Mouse (Mus musculus): ENCODE measurements around the gene Capn11. TPM values are rescaled to one million over a fixed set of nuclear protein-coding genes. Genes with fewer than 3 reads are reported as not detected.

Capn11 gene
- total and polyA plus RNA-seq, 2 experiments, result 0.02 TPM; not detected in 1

DNA sequence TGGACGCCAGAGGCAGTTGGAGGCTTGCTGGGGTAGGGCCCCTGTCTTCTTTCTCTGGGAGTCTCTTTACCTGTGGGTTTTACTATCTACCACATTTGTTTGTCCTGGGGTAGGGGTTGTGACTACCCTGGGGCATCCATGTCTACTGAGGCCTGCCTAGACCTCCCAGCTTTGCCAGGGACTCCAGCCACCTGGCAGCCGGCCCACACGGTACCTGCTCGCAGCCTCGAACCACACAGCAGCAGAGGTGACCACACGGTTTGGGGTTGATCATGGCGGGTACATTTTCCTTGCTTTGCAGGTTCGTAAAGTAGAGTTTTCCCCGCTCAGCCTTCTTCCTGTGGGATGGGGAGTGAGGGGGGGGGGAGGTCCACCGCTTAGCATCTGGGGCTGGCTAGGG lies 8.4 kb upstream of the Capn11 start:
- Histone ChIP-seq H3K4me3 (ENCODE audit: insufficient read depth, low read depth, low read length) (no peak overlapping the region), H3K27ac (replicated peaks; ENCODE audit: insufficient read depth, low read depth, low read length) (no peak overlapping the region), H3K9ac (ENCODE audit: low read depth, low read length) (no peak overlapping the region), H3K79me2 (ENCODE audit: control insufficient read depth, insufficient read depth, low read length) (no peaks in the 10 kb centered on the region), H3K4me1 (ENCODE audit: control insufficient read depth, insufficient read depth, low read length) (no peaks in the 10 kb centered on the region), H3K27me3 (ENCODE audit: control insufficient read depth, insufficient read depth, low read length) (no peaks in the 10 kb centered on the region), H3K36me3 (ENCODE audit: control insufficient read depth, insufficient read depth, low read length) (peaks cover under 1% of the 10 kb centered on the region)
- DNase-seq (ENCODE audit: extremely low read depth, low read depth, low spot score), result no peak
- WGBS, result 85% methylated on average over 10 of the region's 10 CpGs
- TF ChIP-seq CTCF (IDR thresholded peaks at IDR 0.05; ENCODE audit: low read depth, low read length) (no peak), POLR2A (IDR thresholded peaks at IDR 0.05; ENCODE audit: extremely low read depth, insufficient read depth, low read length) (no peak)

DNA sequence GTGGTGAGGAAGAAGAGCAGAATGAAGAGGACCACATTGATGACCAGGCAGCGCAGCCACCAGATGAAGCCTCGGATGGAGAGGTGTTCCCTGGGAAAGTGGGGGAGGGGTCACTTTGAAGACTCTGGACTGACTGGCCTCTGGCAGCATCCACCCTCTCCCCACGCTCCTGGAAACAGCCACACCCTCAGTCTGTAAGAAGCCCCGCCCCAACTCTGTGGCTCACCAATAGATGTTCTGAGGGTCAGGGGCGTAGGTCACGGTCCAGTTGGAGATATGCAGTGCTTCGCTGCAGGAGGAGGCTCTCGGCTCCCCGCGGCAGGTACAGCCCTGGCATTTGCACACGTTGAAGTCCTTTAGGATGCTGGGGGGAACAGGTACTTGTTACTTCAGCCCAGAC lies 7.0 kb upstream of the Capn11 start:
- no peak overlapping the region for H3K4me3 ChIP-seq (ENCODE audit: insufficient read depth, low read depth, low read length)
- H3K79me2 ChIP-seq (ENCODE audit: control insufficient read depth, insufficient read depth, low read length), result no peaks in the 10 kb centered on the region
- H3K9ac ChIP-seq (ENCODE audit: low read depth, low read length), result no peak overlapping the region
- H3K27me3 ChIP-seq (ENCODE audit: control insufficient read depth, insufficient read depth, low read length), result no peaks in the 10 kb centered on the region
- H3K36me3 ChIP-seq (ENCODE audit: control insufficient read depth, insufficient read depth, low read length), result peaks cover 3% of the 10 kb centered on the region
- no peaks in the 10 kb centered on the region for H3K4me1 ChIP-seq (ENCODE audit: control insufficient read depth, insufficient read depth, low read length)
- 83% methylated on average over 11 of the region's 11 CpGs for WGBS
- no peak for DNase-seq (ENCODE audit: extremely low read depth, low read depth, low spot score)
- no peak overlapping the region for H3K27ac ChIP-seq (replicated peaks; ENCODE audit: insufficient read depth, low read depth, low read length)
- TF ChIP-seq CTCF (IDR thresholded peaks at IDR 0.05; ENCODE audit: low read depth, low read length) (no peak), POLR2A (IDR thresholded peaks at IDR 0.05; ENCODE audit: extremely low read depth, insufficient read depth, low read length) (no peak)

DNA sequence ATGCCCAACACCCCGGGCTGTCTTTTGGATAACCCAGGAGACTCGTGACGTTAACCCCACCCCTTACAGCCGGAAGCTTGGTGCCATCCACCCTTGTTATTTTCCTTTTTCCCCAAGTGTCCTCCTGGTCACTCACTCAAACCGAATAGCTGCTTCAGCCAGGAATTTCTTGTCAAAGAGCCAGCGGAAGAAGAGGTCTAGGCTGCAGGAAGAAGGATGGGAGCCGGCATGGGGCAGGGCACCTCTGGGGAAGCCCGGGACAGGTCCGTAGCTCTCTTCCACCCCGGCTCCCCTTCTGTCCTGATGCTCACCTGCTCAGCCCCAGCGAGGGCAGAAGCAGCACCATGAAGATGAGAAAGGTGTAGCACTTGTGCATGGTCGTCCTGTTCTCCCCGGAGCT lies 5.5 kb upstream of the Capn11 start:
- Histone ChIP-seq H3K9ac (ENCODE audit: low read depth, low read length) (no peak overlapping the region), H3K27me3 (ENCODE audit: control insufficient read depth, insufficient read depth, low read length) (no peaks in the 10 kb centered on the region), H3K79me2 (ENCODE audit: control insufficient read depth, insufficient read depth, low read length) (no peaks in the 10 kb centered on the region), H3K36me3 (ENCODE audit: control insufficient read depth, insufficient read depth, low read length) (peaks cover 3% of the 10 kb centered on the region; the same call in 1 of the 2 replicates), H3K4me1 (ENCODE audit: control insufficient read depth, insufficient read depth, low read length) (no peaks in the 10 kb centered on the region), H3K4me3 (ENCODE audit: insufficient read depth, low read depth, low read length) (peak overlapping the region; percentile 12; the same call in 1 of the 2 replicates), H3K27ac (replicated peaks; ENCODE audit: insufficient read depth, low read depth, low read length) (no peak overlapping the region)
- DNase-seq (ENCODE audit: extremely low read depth, low read depth, low spot score), result no peak
- WGBS, result 83% methylated on average over 13 of the region's 13 CpGs
- TF ChIP-seq CTCF (IDR thresholded peaks at IDR 0.05; ENCODE audit: low read depth, low read length), result no peak
- no peak for TF ChIP-seq POLR2A (IDR thresholded peaks at IDR 0.05; ENCODE audit: extremely low read depth, insufficient read depth, low read length)

DNA sequence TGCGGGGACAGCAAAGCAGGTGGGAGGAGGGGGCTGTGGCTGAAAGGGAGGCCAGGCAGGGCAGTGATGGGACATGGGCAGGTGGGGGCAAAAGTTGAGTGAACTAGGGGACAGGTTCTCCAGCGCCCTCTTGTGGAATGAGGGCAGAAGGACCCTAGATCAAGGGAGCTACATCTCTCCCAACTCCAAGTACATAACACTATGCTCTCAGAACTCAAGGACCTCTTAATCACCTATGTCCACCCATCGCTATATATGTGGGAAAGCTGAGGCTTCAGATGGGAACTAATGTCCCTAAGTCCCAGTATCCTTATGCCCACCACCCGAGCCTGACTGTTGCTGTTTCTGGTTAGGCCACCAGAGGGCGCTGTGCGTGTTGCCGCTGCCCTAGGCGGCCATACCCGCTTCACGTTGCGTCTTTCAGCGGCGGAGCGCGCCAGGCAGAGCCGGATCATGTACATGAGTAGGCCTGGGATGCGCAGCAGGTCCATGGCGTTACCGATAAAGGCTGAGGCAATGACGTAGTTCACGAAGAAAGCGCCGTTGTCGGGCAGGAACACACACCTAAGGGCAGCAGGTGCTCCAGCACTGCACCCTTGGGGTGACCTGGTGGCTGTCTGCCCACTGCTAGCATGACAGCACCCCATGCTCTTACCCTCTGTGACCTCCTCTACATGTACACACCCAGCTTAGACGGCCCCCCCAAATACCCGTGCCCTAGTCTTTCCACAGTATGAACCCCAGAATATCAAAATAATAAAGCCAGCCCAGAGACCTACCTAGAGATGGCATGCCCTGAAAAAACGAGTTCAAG lies 4.2 kb upstream of the Capn11 start:
- TF ChIP-seq POLR2A (IDR thresholded peaks at IDR 0.05; ENCODE audit: extremely low read depth, insufficient read depth, low read length), result no peak
- peak; percentile 96 for TF ChIP-seq CTCF (IDR thresholded peaks at IDR 0.05; ENCODE audit: low read depth, low read length)
- H3K79me2 ChIP-seq (ENCODE audit: control insufficient read depth, insufficient read depth, low read length), result no peaks in the 10 kb centered on the region
- H3K4me3 ChIP-seq (ENCODE audit: insufficient read depth, low read depth, low read length), result no peak overlapping the region
- no peaks in the 10 kb centered on the region for H3K4me1 ChIP-seq (ENCODE audit: control insufficient read depth, insufficient read depth, low read length)
- H3K27ac ChIP-seq (replicated peaks; ENCODE audit: insufficient read depth, low read depth, low read length), result no peak overlapping the region
- H3K36me3 ChIP-seq (ENCODE audit: control insufficient read depth, insufficient read depth, low read length), result peaks cover 3% of the 10 kb centered on the region; the same call in 1 of the 2 replicates
- H3K9ac ChIP-seq (ENCODE audit: low read depth, low read length), result no peak overlapping the region
- 52% methylated on average over 27 of the region's 27 CpGs for WGBS
- DNase-seq (ENCODE audit: extremely low read depth, low read depth, low spot score), result peak; percentile 19
- H3K27me3 ChIP-seq (ENCODE audit: control insufficient read depth, insufficient read depth, low read length), result no peaks in the 10 kb centered on the region

DNA sequence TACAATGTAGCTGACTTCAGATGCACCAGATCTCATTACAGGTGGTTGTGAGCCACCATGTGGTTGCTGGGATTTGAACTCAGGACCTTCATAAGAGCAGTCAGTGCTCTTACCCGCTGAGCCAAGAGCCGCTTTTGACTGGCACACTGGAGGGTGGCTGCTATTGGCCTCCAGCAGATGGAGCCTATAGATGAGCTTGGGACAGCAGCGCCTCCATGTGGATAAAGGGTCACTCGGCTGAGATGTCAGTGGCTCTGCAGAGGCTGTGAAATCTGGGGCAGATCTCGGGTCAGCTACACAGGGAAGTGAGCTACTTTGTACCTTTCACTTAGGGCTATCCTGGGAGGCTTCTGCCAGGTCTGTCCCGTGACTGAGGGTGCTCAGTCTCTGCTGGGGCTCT lies 3.3 kb downstream of the Capn11 start:
- Histone ChIP-seq H3K4me3 (ENCODE audit: insufficient read depth, low read depth, low read length) (no peak overlapping the region), H3K27me3 (ENCODE audit: control insufficient read depth, insufficient read depth, low read length) (no peaks in the 10 kb centered on the region), H3K9ac (ENCODE audit: low read depth, low read length) (no peak overlapping the region), H3K79me2 (ENCODE audit: control insufficient read depth, insufficient read depth, low read length) (no peaks in the 10 kb centered on the region), H3K27ac (replicated peaks; ENCODE audit: insufficient read depth, low read depth, low read length) (no peak overlapping the region), H3K36me3 (ENCODE audit: control insufficient read depth, insufficient read depth, low read length) (no peaks in the 10 kb centered on the region), H3K4me1 (ENCODE audit: control insufficient read depth, insufficient read depth, low read length) (no peaks in the 10 kb centered on the region)
- peak; percentile 25 for DNase-seq (ENCODE audit: extremely low read depth, low read depth, low spot score)
- 23% methylated on average over 6 of the region's 6 CpGs for WGBS
- TF ChIP-seq POLR2A (IDR thresholded peaks at IDR 0.05; ENCODE audit: extremely low read depth, insufficient read depth, low read length), result no peak
- TF ChIP-seq CTCF (IDR thresholded peaks at IDR 0.05; ENCODE audit: low read depth, low read length), result peak; percentile 58

- TF ChIP-seq CTCF (IDR thresholded peaks at IDR 0.05; ENCODE audit: low read depth, low read length) (no peak), POLR2A (IDR thresholded peaks at IDR 0.05; ENCODE audit: extremely low read depth, insufficient read depth, low read length) (no peak)
- H3K79me2 ChIP-seq (ENCODE audit: control insufficient read depth, insufficient read depth, low read length), result no peaks in the 10 kb centered on the region
- no peaks in the 10 kb centered on the region for H3K36me3 ChIP-seq (ENCODE audit: control insufficient read depth, insufficient read depth, low read length)
- H3K27me3 ChIP-seq (ENCODE audit: control insufficient read depth, insufficient read depth, low read length), result no peaks in the 10 kb centered on the region
- DNase-seq (ENCODE audit: extremely low read depth, low read depth, low spot score), result no peak
- no peaks in the 10 kb centered on the region for H3K4me1 ChIP-seq (ENCODE audit: control insufficient read depth, insufficient read depth, low read length)
- 80% methylated on average over 7 of the region's 7 CpGs for WGBS
- H3K9ac ChIP-seq (ENCODE audit: low read depth, low read length), result no peak overlapping the region
- no peak overlapping the region for H3K27ac ChIP-seq (replicated peaks; ENCODE audit: insufficient read depth, low read depth, low read length)
- H3K4me3 ChIP-seq (ENCODE audit: insufficient read depth, low read depth, low read length), result no peak overlapping the region
Measured at GRCm38 (mm10) chr17:45653233-45653632, 5.9 kb downstream of the Capn11 start.
